Mouse (Mus musculus): ENCODE measurements around the gene Matk.
A peak's percentile ranks its signal among the peaks of the same experiment; 100 is the strongest.

DNA sequence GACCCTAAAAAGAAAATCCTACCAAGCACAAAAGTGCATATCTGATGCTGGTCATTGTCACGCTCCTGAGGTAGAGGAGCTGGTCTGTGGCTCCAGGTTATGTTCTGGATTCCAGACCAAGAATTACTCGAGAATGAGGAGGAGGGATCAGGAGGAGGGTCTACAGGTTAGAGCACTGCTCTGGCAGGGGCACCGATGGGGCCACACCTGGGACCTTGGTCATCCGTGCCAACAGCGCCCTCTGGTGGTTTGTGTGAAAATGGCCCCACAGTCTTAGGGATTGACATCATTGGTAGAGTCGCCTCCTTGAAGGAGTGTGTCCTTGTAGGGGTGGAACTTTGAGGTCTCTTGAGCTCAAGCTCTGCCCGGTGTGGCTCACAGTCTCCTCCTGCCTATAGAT is 34.8 kb upstream of the Matk start:
- TF ChIP-seq CTCF (IDR thresholded peaks at IDR 0.05; ENCODE audit: insufficient read depth, low read length) (peak; percentile 82), POLR2A (IDR thresholded peaks at IDR 0.05; ENCODE audit: borderline replicate concordance, extremely low read depth, low read depth, low read length) (no peak)

Measured in lung, adult 2 months (tissue).